Mouse (Mus musculus): ENCODE results near the gene Tlr3. TPM values are rescaled to one million over a fixed set of nuclear protein-coding genes. Genes with fewer than 3 reads are reported as not detected.

Gene Tlr3
- polyA plus RNA-seq (2015; fragmentation: Nextera tagmentation; extraction: Ambion mirVana): 2.0 and 3.2 TPM in 2 replicates

DNA sequence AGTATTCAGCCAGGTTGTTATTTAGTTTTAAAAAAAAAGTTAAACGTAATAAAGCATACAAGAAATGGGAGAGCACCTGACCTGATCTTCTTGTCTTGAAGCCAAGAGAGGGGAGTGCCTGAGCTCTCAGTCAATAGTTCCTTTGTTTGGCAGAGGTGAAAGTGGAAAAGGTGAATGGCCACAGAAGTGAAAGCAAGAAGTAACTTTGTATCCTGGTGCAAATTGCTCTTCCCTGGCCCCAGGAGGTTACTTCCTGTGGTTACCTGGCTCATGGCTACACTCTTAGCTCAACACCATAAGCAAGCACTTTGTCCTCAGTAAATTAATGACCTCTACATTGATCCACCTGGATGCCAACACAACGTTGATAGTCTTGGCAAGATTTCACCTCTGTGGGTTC, at the start of gene Tlr3:
Gene Tlr3 (minus strand): TSS at position 199 of the 400 bp plus-strand sequence.
- Histone ChIP-seq H3K9me3 (replicated peaks; ENCODE audit: control insufficient read depth, low read length) (no peaks in the 10 kb centered on the region), H3K9ac (ENCODE audit: low read length) (peak within 1 kb of the TSS; percentile 73), H3K4me3 (ENCODE audit: low read length) (peak within 1 kb of the TSS; percentile 59), H3K27ac (ENCODE audit: low read length) (peak within 1 kb of the TSS; percentile 85), H3K4me2 (ENCODE audit: low read depth, low read length) (peak within 1 kb of the TSS; percentile 64), H3K36me3 (ENCODE audit: control insufficient read depth, insufficient read depth) (no peaks in the 10 kb centered on the region), H3K27me3 (ENCODE audit: control insufficient read depth, insufficient read depth, low read length) (no peaks in the 10 kb centered on the region), H3K4me1 (ENCODE audit: control insufficient read depth, insufficient read depth, low read length) (no peaks in the 10 kb centered on the region; the same call in 1 of the 2 replicates)
- WGBS: 55% methylated on average over 2 of the region's 2 CpGs
- no peak for ATAC-seq (replicated peaks; ENCODE audit: extremely low read depth, insufficient read depth, low FRiP score)

DNA sequence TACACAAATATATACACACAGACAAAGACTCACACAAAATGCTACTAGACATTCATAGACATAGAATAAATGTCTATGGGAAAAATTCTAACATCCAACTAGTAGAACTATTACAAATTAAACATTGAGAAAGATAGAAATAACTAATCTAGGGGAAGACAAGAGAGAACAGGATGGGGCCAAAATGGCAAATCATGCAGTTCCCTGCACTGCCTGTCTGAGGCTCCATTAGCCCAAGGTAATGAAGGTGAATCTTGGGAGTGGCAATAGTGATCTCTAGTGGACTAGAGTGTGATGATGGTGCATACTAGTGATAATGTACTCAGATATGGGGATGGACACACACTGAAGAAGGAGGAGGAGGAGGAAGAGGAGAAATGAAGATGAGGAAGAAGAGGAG, 47.0 kb upstream of the Tlr3 start:
- Histone ChIP-seq H3K9me3 (replicated peaks; ENCODE audit: control insufficient read depth, low read length) (0 out of 2 replicates have a peak, but pooled peaks cover 3% of the 10 kb centered on the region), H3K27ac (ENCODE audit: low read length) (no peak overlapping the region), H3K36me3 (ENCODE audit: control insufficient read depth, insufficient read depth) (no peaks in the 10 kb centered on the region), H3K4me1 (ENCODE audit: control insufficient read depth, insufficient read depth, low read length) (peaks cover 3% of the 10 kb centered on the region; the same call in 1 of the 2 replicates), H3K27me3 (ENCODE audit: control insufficient read depth, insufficient read depth, low read length) (no peaks in the 10 kb centered on the region), H3K9ac (ENCODE audit: low read length) (no peak overlapping the region), H3K4me2 (ENCODE audit: low read depth, low read length) (no peak overlapping the region), H3K4me3 (ENCODE audit: low read length) (no peak overlapping the region)
- ATAC-seq (replicated peaks; ENCODE audit: extremely low read depth, insufficient read depth, low FRiP score): no peak

DNA sequence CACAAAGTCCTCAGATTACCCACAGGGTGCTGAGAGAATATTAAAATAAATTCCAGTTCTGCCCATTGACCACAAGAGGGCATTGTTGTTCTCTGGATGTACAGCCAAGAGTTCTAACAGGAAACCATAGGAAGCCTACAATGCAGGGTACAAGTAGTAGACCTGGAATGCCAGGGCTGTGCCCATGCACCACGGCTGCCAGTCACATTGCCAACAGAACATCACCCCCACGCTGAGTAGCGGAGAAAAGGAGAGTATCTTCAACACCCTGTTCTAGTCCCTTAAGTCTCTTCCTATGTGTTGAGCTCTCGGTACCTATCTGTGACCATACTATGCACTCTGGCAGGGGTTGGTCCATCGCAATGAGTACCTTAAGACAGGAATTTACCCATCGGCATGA, 43.5 kb upstream of the Tlr3 start:
- ATAC-seq (replicated peaks; ENCODE audit: extremely low read depth, insufficient read depth, low FRiP score): peak; percentile 58
- Histone ChIP-seq H3K27ac (ENCODE audit: low read length) (no peak overlapping the region), H3K27me3 (ENCODE audit: control insufficient read depth, insufficient read depth, low read length) (no peaks in the 10 kb centered on the region), H3K4me3 (ENCODE audit: low read length) (no peak overlapping the region), H3K9me3 (replicated peaks; ENCODE audit: control insufficient read depth, low read length) (0 out of 2 replicates have a peak, but pooled peaks cover 3% of the 10 kb centered on the region), H3K4me1 (ENCODE audit: control insufficient read depth, insufficient read depth, low read length) (peaks cover 3% of the 10 kb centered on the region), H3K9ac (ENCODE audit: low read length) (no peak overlapping the region), H3K36me3 (ENCODE audit: control insufficient read depth, insufficient read depth) (no peaks in the 10 kb centered on the region), H3K4me2 (ENCODE audit: low read depth, low read length) (no peak overlapping the region)
- 53% methylated on average over 6 of the region's 6 CpGs for WGBS

DNA sequence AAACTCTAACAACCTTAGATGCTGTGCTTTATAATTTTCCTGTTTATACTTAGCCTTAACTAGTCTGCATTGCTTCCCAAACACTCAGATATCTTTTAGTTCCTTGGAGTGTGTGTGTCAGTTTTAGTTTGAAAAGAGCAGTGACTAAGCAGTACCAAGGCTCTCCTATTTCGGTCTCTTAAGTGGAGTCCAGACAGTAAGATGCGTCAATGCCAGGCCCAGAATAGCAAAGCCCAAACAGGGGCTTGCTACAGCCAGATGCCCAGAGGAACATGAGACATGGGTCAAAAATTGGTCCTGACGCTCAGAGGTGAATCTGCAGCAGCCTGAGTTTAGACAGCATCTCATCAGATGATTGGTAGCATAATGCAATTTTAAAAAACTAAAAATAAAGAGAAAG, 41.2 kb upstream of the Tlr3 start:
- H3K9ac ChIP-seq (ENCODE audit: low read length): no peak overlapping the region; the same call in 1 of the 2 replicates
- no peaks in the 10 kb centered on the region for H3K36me3 ChIP-seq (ENCODE audit: control insufficient read depth, insufficient read depth)
- H3K27ac ChIP-seq (ENCODE audit: low read length): no peak overlapping the region
- 0 out of 2 replicates have a peak, but pooled peaks have one; percentile 28 for ATAC-seq (replicated peaks; ENCODE audit: extremely low read depth, insufficient read depth, low FRiP score)
- no peak overlapping the region for H3K4me2 ChIP-seq (ENCODE audit: low read depth, low read length)
- no peak overlapping the region for H3K4me3 ChIP-seq (ENCODE audit: low read length)
- H3K4me1 ChIP-seq (ENCODE audit: control insufficient read depth, insufficient read depth, low read length): peaks cover 8% of the 10 kb centered on the region
- WGBS: 43% methylated on average over 3 of the region's 3 CpGs
- 0 out of 2 replicates have a peak, but pooled peaks cover 3% of the 10 kb centered on the region for H3K9me3 ChIP-seq (replicated peaks; ENCODE audit: control insufficient read depth, low read length)
- no peaks in the 10 kb centered on the region for H3K27me3 ChIP-seq (ENCODE audit: control insufficient read depth, insufficient read depth, low read length)

GRCm38 (mm10) chr8:45448842-45449241, 38.0 kb upstream of the Tlr3 start:
- Histone ChIP-seq H3K27me3 (ENCODE audit: control insufficient read depth, insufficient read depth, low read length) (no peaks in the 10 kb centered on the region), H3K36me3 (ENCODE audit: control insufficient read depth, insufficient read depth) (no peaks in the 10 kb centered on the region), H3K4me1 (ENCODE audit: control insufficient read depth, insufficient read depth, low read length) (peaks cover 6% of the 10 kb centered on the region), H3K9ac (ENCODE audit: low read length) (no peak overlapping the region), H3K4me2 (ENCODE audit: low read depth, low read length) (no peak overlapping the region), H3K27ac (ENCODE audit: low read length) (0 out of 2 replicates have a peak overlapping the region, but pooled peaks have one; percentile 4), H3K4me3 (ENCODE audit: low read length) (no peak overlapping the region), H3K9me3 (replicated peaks; ENCODE audit: control insufficient read depth, low read length) (no peaks in the 10 kb centered on the region)
- 52% methylated on average over 3 of the region's 3 CpGs for WGBS
- no peak for ATAC-seq (replicated peaks; ENCODE audit: extremely low read depth, insufficient read depth, low FRiP score)

- H3K4me3 ChIP-seq (ENCODE audit: low read length): no peak overlapping the region
- H3K27me3 ChIP-seq (ENCODE audit: control insufficient read depth, insufficient read depth, low read length): no peaks in the 10 kb centered on the region
- H3K4me2 ChIP-seq (ENCODE audit: low read depth, low read length): no peak overlapping the region
- no peak overlapping the region for H3K9ac ChIP-seq (ENCODE audit: low read length)
- H3K4me1 ChIP-seq (ENCODE audit: control insufficient read depth, insufficient read depth, low read length): peaks cover 6% of the 10 kb centered on the region
- H3K27ac ChIP-seq (ENCODE audit: low read length): no peak overlapping the region
- no peak for ATAC-seq (replicated peaks; ENCODE audit: extremely low read depth, insufficient read depth, low FRiP score)
- H3K9me3 ChIP-seq (replicated peaks; ENCODE audit: control insufficient read depth, low read length): no peaks in the 10 kb centered on the region
- H3K36me3 ChIP-seq (ENCODE audit: control insufficient read depth, insufficient read depth): no peaks in the 10 kb centered on the region
- 67% methylated on average over 1 of the region's 1 CpGs for WGBS
Measured at GRCm38 (mm10) chr8:45448257-45448656, 37.4 kb upstream of the Tlr3 start.

- Histone ChIP-seq H3K36me3 (ENCODE audit: control insufficient read depth, insufficient read depth) (no peaks in the 10 kb centered on the region), H3K4me1 (ENCODE audit: control insufficient read depth, insufficient read depth, low read length) (peaks cover 2% of the 10 kb centered on the region), H3K4me2 (ENCODE audit: low read depth, low read length) (no peak overlapping the region), H3K27me3 (ENCODE audit: control insufficient read depth, insufficient read depth, low read length) (no peaks in the 10 kb centered on the region), H3K27ac (ENCODE audit: low read length) (no peak overlapping the region), H3K9ac (ENCODE audit: low read length) (no peak overlapping the region), H3K9me3 (replicated peaks; ENCODE audit: control insufficient read depth, low read length) (no peaks in the 10 kb centered on the region), H3K4me3 (ENCODE audit: low read length) (no peak overlapping the region)
- 5% methylated on average over 5 of the region's 5 CpGs for WGBS
- no peak for ATAC-seq (replicated peaks; ENCODE audit: extremely low read depth, insufficient read depth, low FRiP score)
Measured at GRCm38 (mm10) chr8:45438899-45439535, 28.1 kb upstream of the Tlr3 start.

- no peaks in the 10 kb centered on the region for H3K36me3 ChIP-seq (ENCODE audit: control insufficient read depth, insufficient read depth)
- H3K4me2 ChIP-seq (ENCODE audit: low read depth, low read length): no peak overlapping the region
- ATAC-seq (replicated peaks; ENCODE audit: extremely low read depth, insufficient read depth, low FRiP score): no peak
- no peaks in the 10 kb centered on the region for H3K9me3 ChIP-seq (replicated peaks; ENCODE audit: control insufficient read depth, low read length)
- no peak overlapping the region for H3K27ac ChIP-seq (ENCODE audit: low read length)
- peaks cover 5% of the 10 kb centered on the region; the same call in 1 of the 2 replicates for H3K4me1 ChIP-seq (ENCODE audit: control insufficient read depth, insufficient read depth, low read length)
- no peaks in the 10 kb centered on the region for H3K27me3 ChIP-seq (ENCODE audit: control insufficient read depth, insufficient read depth, low read length)
- no peak overlapping the region for H3K4me3 ChIP-seq (ENCODE audit: low read length)
- no peak overlapping the region for H3K9ac ChIP-seq (ENCODE audit: low read length)
- 65% methylated on average over 7 of the region's 7 CpGs for WGBS
Measured at GRCm38 (mm10) chr8:45420151-45420550, 9.3 kb upstream of the Tlr3 start.

DNA sequence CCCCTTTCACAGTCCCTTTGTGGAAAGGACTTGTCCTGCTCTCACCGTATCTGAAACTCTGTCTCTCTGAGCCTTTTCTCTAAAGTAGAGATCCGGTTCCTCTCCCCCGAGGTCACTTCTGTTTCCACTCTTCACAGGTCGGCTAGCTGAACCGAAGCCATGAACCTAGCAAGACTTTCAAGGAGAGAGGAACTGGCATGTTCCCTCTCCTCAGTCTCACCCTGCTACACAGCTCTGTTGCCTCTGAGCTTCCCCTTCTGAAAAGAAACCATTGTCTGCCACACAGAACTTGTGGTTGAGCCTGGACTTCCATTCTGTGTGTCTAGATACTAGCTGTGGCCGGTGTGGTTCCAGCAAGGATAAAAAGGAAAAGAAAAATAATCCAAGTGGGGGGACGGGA, 4.1 kb upstream of the Tlr3 start:
- Histone ChIP-seq H3K27ac (ENCODE audit: low read length) (no peak overlapping the region), H3K4me1 (ENCODE audit: control insufficient read depth, insufficient read depth, low read length) (no peaks in the 10 kb centered on the region; the same call in 1 of the 2 replicates), H3K4me3 (ENCODE audit: low read length) (no peak overlapping the region), H3K27me3 (ENCODE audit: control insufficient read depth, insufficient read depth, low read length) (no peaks in the 10 kb centered on the region), H3K4me2 (ENCODE audit: low read depth, low read length) (no peak overlapping the region), H3K9ac (ENCODE audit: low read length) (no peak overlapping the region), H3K9me3 (replicated peaks; ENCODE audit: control insufficient read depth, low read length) (no peaks in the 10 kb centered on the region), H3K36me3 (ENCODE audit: control insufficient read depth, insufficient read depth) (no peaks in the 10 kb centered on the region)
- WGBS: 71% methylated on average over 7 of the region's 7 CpGs
- no peak for ATAC-seq (replicated peaks; ENCODE audit: extremely low read depth, insufficient read depth, low FRiP score)
